Mouse (Mus musculus) lung, postnatal 0 days (tissue): ENCODE measurements around the gene Triobp.

Experiments used
- CTCF ChIP-seq: IDR thresholded peaks from 2 replicates; pipeline ENCODE4 v1.5.1; 2016; ENCODE audit warnings: antibody characterized with exemption, mild to moderate bottlenecking
- EP300 ChIP-seq: IDR thresholded peaks from 2 replicates; pipeline ENCODE4 v1.6.1; 2016; ENCODE audit warnings: antibody characterized with exemption, mild to moderate bottlenecking, control low read depth

DNA sequence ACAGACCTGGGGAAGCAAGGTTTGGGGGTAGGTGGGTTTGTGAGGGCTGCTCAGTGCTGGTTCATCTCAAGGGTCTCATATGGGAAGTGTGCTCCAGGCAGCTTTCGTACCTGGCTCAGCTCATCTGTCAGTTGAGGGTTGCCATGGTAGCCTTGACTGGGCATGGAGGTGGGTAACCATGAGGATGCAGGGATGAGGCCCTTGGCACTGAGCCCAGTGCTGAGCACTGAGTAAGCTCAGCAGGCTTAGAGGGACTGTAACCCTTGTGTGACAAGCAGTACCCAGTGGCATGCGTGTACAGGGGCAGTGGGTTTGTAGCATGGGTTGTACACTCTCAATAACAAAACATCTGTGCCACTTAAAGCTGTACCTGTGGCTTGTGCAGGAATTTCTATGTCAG, 9.6 kb upstream of the Triobp start:
- TF ChIP-seq EP300 (no peak), CTCF (no peak)
